ENCODE assay signal across 1 mouse cellular context in the genomic region with DNA sequence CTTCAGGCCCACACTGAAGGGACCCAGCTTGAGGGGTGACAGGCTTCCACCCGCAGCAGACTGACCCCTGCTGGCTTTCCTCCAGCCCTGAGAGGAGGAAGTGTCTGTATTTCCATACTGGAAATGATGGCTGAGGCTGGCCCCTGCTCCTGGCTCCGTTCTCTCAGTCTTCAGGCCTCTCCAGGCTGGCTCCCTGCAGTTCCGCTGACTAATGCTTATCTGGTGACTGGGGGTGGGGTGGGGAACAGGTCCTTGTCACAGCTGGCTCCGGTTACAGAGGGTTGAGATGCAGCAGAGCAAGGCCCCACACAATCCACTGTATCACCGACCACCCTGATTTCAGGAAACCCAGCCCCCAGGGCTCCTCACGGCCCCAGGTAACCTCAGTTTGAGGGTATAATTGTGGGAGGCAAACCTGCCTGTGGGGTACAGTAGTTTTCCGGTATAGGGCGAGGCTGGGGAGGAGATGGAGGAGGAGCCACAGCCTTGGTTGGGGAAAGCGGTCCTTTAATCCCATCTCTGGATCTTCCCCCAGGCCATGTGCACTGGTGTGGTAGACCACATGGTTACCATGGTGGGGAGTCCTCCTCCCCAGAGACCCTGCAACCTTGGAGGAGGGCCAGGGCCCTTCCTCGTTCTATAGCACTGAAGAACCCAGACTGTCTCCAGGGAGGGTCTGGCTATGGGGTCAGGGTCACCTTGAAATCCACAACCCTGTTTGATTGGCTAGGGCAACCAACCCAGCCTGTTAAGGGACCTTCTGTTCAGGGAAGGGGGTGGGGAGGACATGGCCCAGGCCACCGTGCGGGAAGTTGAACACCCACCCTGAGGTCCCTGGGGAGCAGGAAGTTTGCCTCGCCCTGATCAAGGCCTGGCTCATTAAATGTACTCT.
TF ChIP-seq lines count a peak whose summit lies in the region.

No protein-coding gene starts in this region.

TF ChIP-seq in MEL, 35 proteins besides CTCF, POLR2A, EP300 and RAD21 (continued from another document):
- TF ChIP-seq MEF2A (IDR thresholded peaks at IDR 0.05; ENCODE audit: extremely low read depth, insufficient replicate concordance, low read depth, low read length, poor library complexity, severe bottlenecking) (no peak), BHLHE40 (IDR thresholded peaks at IDR 0.05; ENCODE audit: borderline replicate concordance, low read depth, low read length) (no peak), ZNF384 (IDR thresholded peaks at IDR 0.05; ENCODE audit: low read depth, low read length) (no peak), POLR2AphosphoS2 (IDR thresholded peaks at IDR 0.05; ENCODE audit: low read length) (peak; percentile 23; the same call in 1 of the 2 replicates)
